Mouse (Mus musculus): ENCODE results near the gene Pcsk4. TPM values are rescaled to one million over a fixed set of nuclear protein-coding genes. Genes with fewer than 3 reads are reported as not detected.

The Pcsk4 gene
- polyA plus RNA-seq (2015; fragmentation: Nextera tagmentation; extraction: Ambion mirVana): 2.9 and 3.0 TPM in 2 replicates

DNA sequence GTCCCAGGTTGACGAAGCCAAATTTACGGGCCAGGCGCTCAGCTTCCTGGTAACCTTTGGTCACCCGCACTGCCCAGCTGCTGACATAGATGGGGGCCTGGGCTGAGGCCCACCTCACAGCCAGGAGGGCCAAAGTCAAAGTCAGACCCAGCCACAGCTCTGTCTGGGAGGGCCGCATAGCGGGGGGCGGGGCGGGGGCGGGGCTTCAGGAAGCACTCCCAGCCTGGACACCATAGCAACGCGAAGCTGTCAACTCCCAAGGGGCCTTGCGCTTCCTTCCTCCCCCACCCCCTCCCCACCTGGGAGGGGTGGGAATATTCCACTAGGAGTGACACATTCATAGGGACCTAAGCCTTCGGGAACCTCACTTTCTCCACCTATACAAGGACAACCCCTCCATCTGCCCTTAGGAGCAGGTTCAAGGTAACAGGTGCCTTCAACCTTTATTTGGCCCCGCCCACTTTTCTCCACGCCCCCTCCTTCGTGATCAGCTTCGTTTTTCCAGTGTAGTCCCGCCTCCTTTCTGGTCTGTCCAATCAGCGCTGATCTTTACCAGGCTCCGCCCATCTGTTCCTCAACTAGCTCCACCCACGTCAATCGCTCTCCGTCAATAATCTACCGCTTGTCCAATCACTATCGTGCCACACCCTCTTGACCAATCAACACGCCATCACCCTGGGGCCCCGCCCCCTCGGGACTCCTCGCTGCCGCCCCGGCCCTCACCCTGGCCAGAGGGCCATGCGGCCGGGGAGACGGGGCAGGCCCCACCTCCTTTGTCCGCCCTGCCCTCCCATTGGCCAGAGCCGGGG is at the start of gene Pcsk4, which contains the start of gene Reep6:
Gene Pcsk4 (minus strand): TSS at position 226 of the 809 bp plus-strand sequence.
Gene Reep6 (plus strand): TSS at position 681 of the 809 bp plus-strand sequence.
- 4% methylated on average over 36 of the region's 36 CpGs for WGBS
- Histone ChIP-seq H3K4me3 (peak within 1 kb of the TSS; percentile 44), H3K4me2 (peak within 1 kb of the TSS; percentile 67), H3K27me3 (peaks cover 21% of the 10 kb centered on the region), H3K4me1 (peaks cover 11% of the 10 kb centered on the region), H3K9me3 (replicated peaks) (no peaks in the 10 kb centered on the region), H3K9ac (peak within 1 kb of the TSS; percentile 57), H3K36me3 (ENCODE audit: poor library complexity, severe bottlenecking) (no peaks in the 10 kb centered on the region), H3K27ac (no peak within 1 kb of the TSS)
- ATAC-seq: peak; percentile 92

DNA sequence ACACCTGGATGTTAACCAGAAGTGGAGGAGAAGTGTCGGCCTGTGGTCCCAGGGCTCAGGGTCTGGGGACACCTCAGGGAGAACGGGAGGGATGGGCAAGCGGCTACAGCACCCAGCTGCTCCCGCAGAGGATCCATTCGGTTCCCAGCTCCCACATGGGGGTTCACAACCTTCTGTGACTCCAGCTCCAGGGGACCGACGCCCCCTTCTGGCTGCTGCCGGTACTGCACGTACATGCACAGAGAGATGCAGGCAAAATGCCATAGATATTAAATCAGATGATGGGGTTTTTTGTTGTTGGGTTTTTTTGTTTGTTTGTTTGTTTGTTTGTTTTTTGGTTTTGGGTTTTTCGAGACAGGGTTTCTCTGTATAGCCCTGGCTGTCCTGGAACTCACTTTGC is 48.4 kb upstream of the Pcsk4 start:
- no peak overlapping the region for H3K4me2 ChIP-seq
- ATAC-seq: no peak
- no peak overlapping the region for H3K9ac ChIP-seq
- no peaks in the 10 kb centered on the region for H3K4me1 ChIP-seq
- H3K36me3 ChIP-seq (ENCODE audit: poor library complexity, severe bottlenecking): peaks cover 35% of the 10 kb centered on the region
- WGBS: 56% methylated on average over 10 of the region's 10 CpGs
- H3K4me3 ChIP-seq: no peak overlapping the region
- H3K27ac ChIP-seq: no peak overlapping the region
- no peaks in the 10 kb centered on the region for H3K9me3 ChIP-seq (replicated peaks)
- H3K27me3 ChIP-seq: no peaks in the 10 kb centered on the region

DNA sequence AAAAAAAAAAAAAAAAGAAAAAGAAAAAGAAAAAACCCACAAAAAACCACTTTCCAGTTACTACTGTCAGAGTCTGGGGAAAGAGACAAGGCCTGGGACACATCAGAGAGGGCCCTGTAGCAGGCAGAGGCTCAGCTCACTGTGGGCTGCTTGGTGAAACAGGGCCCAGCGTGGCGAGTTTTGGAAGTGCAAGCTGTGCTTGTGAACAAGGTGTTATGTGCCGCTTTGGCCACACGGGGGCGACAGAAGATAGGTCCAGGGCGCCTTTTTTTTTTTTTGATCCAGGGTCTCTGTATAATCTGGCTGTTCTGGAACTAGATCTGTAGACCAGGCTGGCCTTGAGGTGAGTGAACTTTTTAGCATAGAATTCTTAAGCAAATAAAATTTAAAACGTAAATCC is 46.9 kb upstream of the Pcsk4 start:
- H3K4me3 ChIP-seq: no peak overlapping the region
- under 1% methylated on average over 7 of the region's 7 CpGs for WGBS

DNA sequence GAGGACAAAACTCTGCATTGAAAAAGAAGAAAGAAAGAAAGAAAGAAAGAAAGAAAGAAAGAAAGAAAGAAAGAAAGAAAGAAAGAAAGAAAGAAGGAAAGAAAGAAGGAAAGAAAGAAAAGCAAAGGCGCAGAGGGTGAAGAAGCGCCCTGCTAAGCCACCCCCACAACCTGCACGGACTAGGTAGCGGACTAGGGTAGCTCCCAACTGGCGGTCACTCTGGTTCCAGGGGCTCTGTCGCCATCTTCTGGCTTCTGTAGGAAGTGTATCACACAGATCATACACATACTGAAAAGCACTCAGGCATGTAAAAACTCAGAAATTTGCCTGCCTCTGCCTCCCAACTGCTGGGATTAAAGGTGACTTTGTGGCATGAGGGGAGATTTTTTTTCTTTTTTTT is 44.8 kb upstream of the Pcsk4 start:
- WGBS: 16% methylated on average over 6 of the region's 6 CpGs
- Histone ChIP-seq H3K4me1 (peaks cover 14% of the 10 kb centered on the region), H3K4me3 (no peak overlapping the region), H3K27ac (no peak overlapping the region), H3K4me2 (no peak overlapping the region), H3K9me3 (replicated peaks) (no peaks in the 10 kb centered on the region), H3K9ac (no peak overlapping the region), H3K27me3 (no peaks in the 10 kb centered on the region), H3K36me3 (ENCODE audit: poor library complexity, severe bottlenecking) (0 out of 2 replicates have a peak, but pooled peaks cover under 1% of the 10 kb centered on the region)
- ATAC-seq: no peak

More for the DNA sequence above, 46.9 kb upstream of the Pcsk4 start:
- no peak overlapping the region for H3K27ac ChIP-seq
- H3K36me3 ChIP-seq (ENCODE audit: poor library complexity, severe bottlenecking): peaks cover 19% of the 10 kb centered on the region
- no peaks in the 10 kb centered on the region for H3K9me3 ChIP-seq (replicated peaks)
- ATAC-seq: no peak; the same call in 1 of the 2 replicates
- no peak overlapping the region for H3K4me2 ChIP-seq
- peaks cover 12% of the 10 kb centered on the region for H3K4me1 ChIP-seq
- H3K27me3 ChIP-seq: no peaks in the 10 kb centered on the region
- H3K9ac ChIP-seq: no peak overlapping the region

DNA sequence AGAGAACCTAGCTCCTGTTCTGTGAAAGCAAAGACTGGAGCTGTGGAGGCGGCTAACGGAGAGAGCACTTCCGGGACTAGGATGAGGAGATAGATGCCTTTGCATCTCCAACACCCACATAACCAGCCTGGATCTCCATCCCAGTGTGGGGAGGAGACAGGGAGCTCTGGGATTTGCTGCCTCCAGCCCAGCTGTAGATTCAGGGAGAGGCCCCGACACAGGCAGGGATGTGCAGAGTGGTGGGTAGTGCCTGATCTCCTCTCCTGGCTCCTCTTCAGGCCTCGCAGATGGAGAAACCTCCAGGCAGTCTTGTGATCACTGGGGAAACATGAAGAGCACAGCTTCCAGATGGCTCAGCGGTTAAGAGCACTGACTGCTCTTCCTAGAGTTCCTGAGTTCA is 43.4 kb upstream of the Pcsk4 start:
- H3K27ac ChIP-seq: no peak overlapping the region
- H3K36me3 ChIP-seq (ENCODE audit: poor library complexity, severe bottlenecking): no peaks in the 10 kb centered on the region
- H3K9me3 ChIP-seq (replicated peaks): no peaks in the 10 kb centered on the region
- peaks cover 14% of the 10 kb centered on the region for H3K4me1 ChIP-seq
- WGBS: 78% methylated on average over 6 of the region's 6 CpGs
- no peak overlapping the region for H3K4me3 ChIP-seq
- ATAC-seq: no peak
- no peak overlapping the region for H3K4me2 ChIP-seq
- H3K9ac ChIP-seq: no peak overlapping the region; the same call in 1 of the 2 replicates
- peaks cover 2% of the 10 kb centered on the region; the same call in 1 of the 2 replicates for H3K27me3 ChIP-seq

DNA sequence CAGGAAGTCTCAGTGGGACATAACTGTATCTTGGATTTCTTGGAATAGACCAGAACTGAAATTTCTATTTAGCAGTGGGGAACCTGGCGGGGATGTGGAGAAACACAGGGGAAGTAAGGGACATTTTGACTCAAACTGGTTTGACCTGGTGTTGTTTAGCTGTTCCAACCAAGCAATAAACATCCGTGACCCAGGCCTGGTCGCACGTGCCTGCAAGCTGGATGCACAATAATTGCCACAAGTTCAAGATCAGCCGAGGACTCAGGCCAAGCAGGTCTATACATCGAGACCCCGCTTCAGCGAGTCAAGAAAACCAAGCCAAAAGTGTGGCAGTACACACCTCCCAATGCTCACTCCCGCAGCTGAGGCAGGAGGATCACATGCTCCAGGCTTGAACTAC is 42.7 kb upstream of the Pcsk4 start:
- no peak for ATAC-seq
- H3K9ac ChIP-seq: peak overlapping the region; percentile 32
- no peak overlapping the region for H3K27ac ChIP-seq

DNA sequence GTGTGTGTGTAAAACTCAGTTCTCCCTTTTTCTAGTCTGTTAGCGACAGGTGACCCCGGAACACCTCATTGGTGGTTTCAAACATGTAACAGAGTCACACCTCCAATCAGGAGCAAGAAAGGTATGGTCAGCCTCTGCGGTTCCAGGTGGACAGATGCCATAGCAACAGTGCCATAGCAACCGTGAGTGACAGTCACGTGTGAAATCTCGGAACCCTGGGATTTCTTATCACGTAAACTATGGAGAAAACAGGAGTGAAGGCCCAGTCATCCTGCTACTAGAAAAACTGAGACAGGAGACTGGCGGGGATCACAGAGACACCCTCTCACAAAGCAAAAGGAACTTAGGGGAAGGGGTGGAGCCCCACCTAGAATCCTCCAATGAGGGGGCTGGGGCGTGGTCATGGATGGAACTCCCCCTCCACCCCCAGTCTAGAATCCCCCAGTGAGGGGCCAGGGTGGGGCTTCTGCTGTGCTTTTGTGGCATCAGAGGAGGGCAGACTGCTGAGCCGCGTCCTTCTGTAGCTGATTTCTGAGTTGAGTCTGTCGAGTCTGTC is 42.2 kb upstream of the Pcsk4 start:
- peaks cover 12% of the 10 kb centered on the region; the same call in 1 of the 2 replicates for H3K27me3 ChIP-seq
- peak overlapping the region; percentile 47 for H3K4me2 ChIP-seq
- WGBS: 2% methylated on average over 12 of the region's 12 CpGs
- H3K4me1 ChIP-seq: peaks cover 14% of the 10 kb centered on the region
- peak overlapping the region; percentile 20 for H3K4me3 ChIP-seq
- H3K9ac ChIP-seq: peak overlapping the region; percentile 32; the same call in 1 of the 2 replicates
- H3K9me3 ChIP-seq (replicated peaks): no peaks in the 10 kb centered on the region
- H3K27ac ChIP-seq: no peak overlapping the region
- no peaks in the 10 kb centered on the region for H3K36me3 ChIP-seq (ENCODE audit: poor library complexity, severe bottlenecking)
- ATAC-seq: peak; percentile 73

More for the DNA sequence above, 42.7 kb upstream of the Pcsk4 start:
- WGBS: 51% methylated on average over 9 of the region's 9 CpGs
- peak overlapping the region; percentile 47 for H3K4me2 ChIP-seq
- peak overlapping the region; percentile 20; the same call in 1 of the 2 replicates for H3K4me3 ChIP-seq
- H3K27me3 ChIP-seq: peaks cover 8% of the 10 kb centered on the region; the same call in 1 of the 2 replicates
- H3K9me3 ChIP-seq (replicated peaks): no peaks in the 10 kb centered on the region
- H3K4me1 ChIP-seq: peaks cover 14% of the 10 kb centered on the region
- no peaks in the 10 kb centered on the region for H3K36me3 ChIP-seq (ENCODE audit: poor library complexity, severe bottlenecking)

DNA sequence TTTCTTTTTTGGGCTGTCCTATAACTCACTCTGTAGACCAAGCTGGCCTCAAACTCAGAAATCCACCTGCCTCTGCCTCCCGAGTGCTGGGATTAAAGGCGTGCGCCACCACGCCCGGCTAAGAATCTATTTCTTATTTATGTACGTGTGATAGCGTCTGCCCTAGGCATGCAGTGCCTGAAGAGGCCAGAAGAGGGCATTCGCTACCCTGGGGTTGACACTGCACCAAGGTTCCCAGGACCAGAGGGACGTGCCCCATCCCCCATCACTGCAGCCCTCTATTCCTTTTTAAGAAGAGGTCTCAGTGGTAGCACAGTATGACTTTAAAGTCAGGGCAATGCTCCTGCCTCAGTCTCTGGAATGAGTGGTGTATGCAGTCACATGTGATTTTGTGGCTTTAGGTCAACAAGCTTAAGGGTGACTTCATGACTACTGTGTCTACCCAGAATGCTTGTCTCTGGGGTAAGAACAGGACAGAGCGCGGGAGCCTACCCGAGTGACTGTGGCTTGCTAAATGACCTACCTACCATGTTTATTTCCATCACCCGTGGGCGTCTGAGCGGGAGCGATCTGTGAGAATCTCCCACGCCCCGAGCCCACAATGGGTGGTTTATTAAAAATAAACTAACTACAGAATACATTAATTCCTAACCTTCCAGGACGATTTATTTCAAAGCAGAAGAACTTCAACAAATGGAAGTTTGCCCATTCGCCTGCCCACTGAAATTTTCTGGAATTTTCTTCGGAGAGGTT is 40.9 kb upstream of the Pcsk4 start:
- H3K4me3 ChIP-seq: no peak overlapping the region
- no peak overlapping the region for H3K4me2 ChIP-seq
- H3K27me3 ChIP-seq: peaks cover 16% of the 10 kb centered on the region
- H3K36me3 ChIP-seq (ENCODE audit: poor library complexity, severe bottlenecking): no peaks in the 10 kb centered on the region
- H3K9me3 ChIP-seq (replicated peaks): no peaks in the 10 kb centered on the region
- no peak overlapping the region for H3K9ac ChIP-seq
- peaks cover 14% of the 10 kb centered on the region for H3K4me1 ChIP-seq
- 84% methylated on average over 21 of the region's 21 CpGs for WGBS
- no peak for ATAC-seq
- H3K27ac ChIP-seq: no peak overlapping the region

DNA sequence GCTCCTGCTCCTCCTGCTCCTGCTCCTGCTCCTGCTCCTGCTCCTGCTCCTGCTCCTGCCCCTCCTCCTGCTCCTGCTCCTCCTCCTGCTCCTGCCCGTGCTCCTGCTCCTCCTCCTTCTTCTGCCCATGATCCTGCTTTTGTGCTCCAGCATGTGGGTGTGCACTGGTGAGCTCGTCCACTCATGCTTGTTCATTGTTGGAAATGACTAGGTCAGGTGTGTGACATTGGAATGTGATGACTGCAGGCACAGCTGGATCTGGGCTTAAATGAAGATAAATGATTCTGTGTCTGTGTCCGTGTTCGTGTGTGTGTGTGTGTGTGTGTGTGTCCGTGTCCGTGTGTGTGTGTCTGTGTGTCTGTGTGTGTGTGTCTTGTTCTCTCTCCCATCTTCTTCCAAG is 39.1 kb upstream of the Pcsk4 start:
- ATAC-seq: no peak
- Histone ChIP-seq H3K4me3 (no peak overlapping the region), H3K9ac (no peak overlapping the region), H3K36me3 (ENCODE audit: poor library complexity, severe bottlenecking) (no peaks in the 10 kb centered on the region), H3K27ac (no peak overlapping the region), H3K4me2 (no peak overlapping the region), H3K9me3 (replicated peaks) (no peaks in the 10 kb centered on the region), H3K27me3 (peaks cover 24% of the 10 kb centered on the region), H3K4me1 (peaks cover 19% of the 10 kb centered on the region)
- 91% methylated on average over 6 of the region's 6 CpGs for WGBS

DNA sequence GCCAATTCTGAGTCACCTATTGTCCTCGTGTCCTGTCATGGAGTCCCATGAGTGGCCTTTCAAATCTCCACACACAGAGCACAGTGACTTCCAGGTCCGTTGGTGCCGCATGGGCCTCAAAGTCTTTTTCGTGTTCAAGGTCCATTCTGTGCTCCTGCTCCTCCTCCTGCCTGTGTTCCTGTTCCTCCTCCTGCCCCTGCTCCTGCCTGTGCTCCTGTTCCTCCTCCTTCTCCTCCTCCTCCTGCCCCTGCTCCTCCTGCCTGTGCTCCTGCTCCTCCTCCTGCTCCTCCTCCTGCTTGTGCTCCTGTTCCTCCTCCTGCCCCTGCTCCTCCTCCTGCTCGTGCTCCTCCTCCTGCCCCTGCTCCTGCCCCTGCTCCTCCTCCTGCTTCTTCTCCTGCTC is 38.7 kb upstream of the Pcsk4 start:
- no peak overlapping the region for H3K4me2 ChIP-seq
- no peaks in the 10 kb centered on the region for H3K9me3 ChIP-seq (replicated peaks)
- H3K4me1 ChIP-seq: peaks cover 19% of the 10 kb centered on the region
- no peak overlapping the region for H3K27ac ChIP-seq
- no peak for ATAC-seq
- H3K9ac ChIP-seq: no peak overlapping the region
- no peak overlapping the region for H3K4me3 ChIP-seq
- WGBS: 61% methylated on average over 5 of the region's 5 CpGs
- peaks cover 26% of the 10 kb centered on the region for H3K27me3 ChIP-seq
- no peaks in the 10 kb centered on the region for H3K36me3 ChIP-seq (ENCODE audit: poor library complexity, severe bottlenecking)

DNA sequence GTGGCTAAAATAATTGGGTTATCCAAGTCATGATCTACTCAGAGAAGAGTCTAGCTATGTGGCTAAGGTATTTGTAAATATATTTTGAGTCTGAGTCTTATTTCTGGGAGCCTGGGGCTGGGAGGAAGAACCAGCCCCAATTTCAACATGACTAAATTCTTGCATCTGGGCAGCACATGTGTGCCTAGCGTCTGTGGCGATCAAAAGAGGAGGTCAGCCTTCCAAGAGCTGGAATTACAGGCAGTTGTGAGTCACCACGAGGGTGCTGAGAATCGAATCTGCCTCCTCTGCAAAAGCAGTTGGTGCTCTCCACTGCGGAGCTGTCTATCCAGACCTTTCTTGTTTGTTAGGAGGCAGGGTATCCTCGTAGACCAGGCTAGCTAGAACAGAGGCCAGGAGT is 36.4 kb upstream of the Pcsk4 start:
- Histone ChIP-seq H3K4me2 (no peak overlapping the region), H3K4me3 (no peak overlapping the region), H3K36me3 (ENCODE audit: poor library complexity, severe bottlenecking) (no peaks in the 10 kb centered on the region), H3K9me3 (replicated peaks) (no peaks in the 10 kb centered on the region), H3K9ac (no peak overlapping the region), H3K4me1 (peaks cover 5% of the 10 kb centered on the region; the same call in 1 of the 2 replicates), H3K27ac (no peak overlapping the region), H3K27me3 (peaks cover 31% of the 10 kb centered on the region)
- ATAC-seq: no peak
- 72% methylated on average over 6 of the region's 6 CpGs for WGBS

DNA sequence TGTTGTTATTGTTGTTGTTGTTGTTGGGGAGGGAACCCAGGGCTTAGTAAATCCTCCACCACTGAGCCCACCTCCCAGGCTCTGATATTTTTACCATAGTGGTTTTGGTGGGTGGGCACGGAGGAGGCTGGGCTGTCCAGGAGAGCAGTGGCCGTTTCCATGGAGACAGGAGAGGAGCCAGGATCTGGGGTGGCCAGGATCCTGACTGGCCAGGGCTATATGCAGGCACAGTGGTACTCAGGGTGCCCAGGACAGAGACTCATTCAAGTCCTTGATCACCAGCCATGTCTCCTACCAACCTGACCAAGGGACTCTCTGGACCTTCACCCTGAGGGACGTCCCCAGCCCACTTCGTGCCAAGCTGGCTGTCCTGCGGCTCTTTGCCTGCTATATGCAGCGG is 34.4 kb upstream of the Pcsk4 start:
- Histone ChIP-seq H3K4me3 (no peak overlapping the region), H3K36me3 (ENCODE audit: poor library complexity, severe bottlenecking) (no peaks in the 10 kb centered on the region), H3K9me3 (replicated peaks) (no peaks in the 10 kb centered on the region), H3K4me1 (peaks cover 5% of the 10 kb centered on the region; the same call in 1 of the 2 replicates), H3K4me2 (no peak overlapping the region), H3K9ac (no peak overlapping the region), H3K27me3 (peaks cover 50% of the 10 kb centered on the region), H3K27ac (no peak overlapping the region)
- no peak for ATAC-seq
- WGBS: 33% methylated on average over 6 of the region's 6 CpGs
